Mouse (Mus musculus) hindbrain, embryonic 15.5 days (tissue): ENCODE results near the gene Prrx1. TPM values are rescaled to one million over a fixed set of nuclear protein-coding genes. Genes with fewer than 3 reads are reported as not detected.

Source experiments
- ATAC-seq: fragments of 200-750 bp; cut with Nextera tagmentation; 2 replicates; pipeline ENCODE4 v1.8.0; 2017; ENCODE audit warnings: low read depth, moderate number of reproducible peaks, moderate TSS enrichment; ENCODE audit not compliant: low FRiP score
- H3K27ac ChIP-seq: fragments of 300-500 bp; sonication (generic); replicated peaks from 2 replicates; pipeline ENCODE4 v1.5.1; 2015; ENCODE audit warnings: mild to moderate bottlenecking, inconsistent platforms
- H3K27me3 ChIP-seq: fragments of 300-500 bp; sonication (generic); 2 replicates; pipeline ENCODE4 v1.6.1; 2015; ENCODE audit warnings: control low read depth, inconsistent platforms
- H3K36me3 ChIP-seq: fragments of 300-500 bp; sonication (generic); 2 replicates; pipeline ENCODE4 v1.6.1; 2015; ENCODE audit warnings: control low read depth, inconsistent platforms
- H3K4me1 ChIP-seq: fragments of 300-500 bp; sonication (generic); replicated peaks from 2 replicates; pipeline ENCODE4 v1.6.1; 2015; ENCODE audit warnings: control low read depth, inconsistent platforms
- H3K4me2 ChIP-seq: fragments of 300-500 bp; sonication (generic); 2 replicates; pipeline ENCODE4 v1.6.1; 2015; ENCODE audit warnings: moderate library complexity, mild to moderate bottlenecking, inconsistent platforms
- H3K4me3 ChIP-seq: fragments of 300-500 bp; sonication (generic); 2 replicates; pipeline ENCODE4 v1.5.1; 2015; ENCODE audit warnings: mild to moderate bottlenecking, inconsistent platforms
- H3K9ac ChIP-seq: fragments of 300-500 bp; sonication (generic); 2 replicates; pipeline ENCODE4 v1.6.1; 2015; ENCODE audit warnings: inconsistent platforms
- H3K9me3 ChIP-seq: fragments of 300-500 bp; sonication (generic); 2 replicates; pipeline ENCODE4 v1.6.1; 2016; ENCODE audit warnings: control low read depth, inconsistent platforms
- WGBS: fragments of 180-500 bp; shearing (Covaris S2); methylation state at CpG from one replicate; pipeline ENCODE4 v1.1.7; 2015; 5-methylcytosine and 5-hydroxymethylcytosine counted together
- polyA plus RNA-seq: library from polyadenylated mRNA; unstranded; fragments of >200 nt; fragmentation: Nextera tagmentation; extraction: Ambion mirVana; gene quantifications from 2 replicates; pipeline ENCODE4 v1.2.1, GENCODE M21; 2015

Prrx1 gene
- polyA plus RNA-seq, 1 experiment from 2014 or later: 4.1 TPM

DNA sequence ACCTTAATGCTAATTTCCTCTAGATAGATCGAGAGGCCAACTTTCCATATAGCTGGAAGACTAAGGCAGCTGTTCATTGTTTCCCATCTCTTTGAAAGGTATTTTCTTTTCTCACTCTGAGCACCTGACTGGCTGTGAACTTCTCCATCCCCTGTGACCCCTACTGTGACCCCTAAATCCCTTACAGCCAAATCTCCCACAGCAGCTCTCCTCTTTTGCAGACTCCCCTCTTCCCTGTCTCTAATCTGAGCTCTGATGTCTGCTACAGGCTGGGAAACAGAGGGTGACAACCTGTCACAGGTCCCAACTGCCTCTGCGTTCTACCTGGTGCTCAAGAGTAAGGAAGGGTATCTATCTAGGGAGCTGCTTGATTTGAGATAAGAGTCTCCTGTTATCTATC, 4.0 kb downstream of the Prrx1 start:
- Histone ChIP-seq H3K27ac (no peak overlapping the region), H3K9me3 (no peaks in the 10 kb centered on the region), H3K4me2 (no peak overlapping the region), H3K4me3 (no peak overlapping the region), H3K9ac (no peak overlapping the region), H3K27me3 (peaks cover 59% of the 10 kb centered on the region), H3K36me3 (no peaks in the 10 kb centered on the region), H3K4me1 (peaks cover 36% of the 10 kb centered on the region)
- 15% methylated on average over 2 of the region's 2 CpGs for WGBS
- no peak for ATAC-seq

GRCm38 (mm10) chr1:163308631-163309030, 4.9 kb downstream of the Prrx1 start:
- no peaks in the 10 kb centered on the region for H3K9me3 ChIP-seq
- 2% methylated on average over 24 of the region's 24 CpGs for WGBS
- peak overlapping the region; percentile 26 for H3K4me3 ChIP-seq
- peaks cover 28% of the 10 kb centered on the region for H3K4me1 ChIP-seq
- H3K27me3 ChIP-seq: peaks cover 62% of the 10 kb centered on the region
- H3K4me2 ChIP-seq: peak overlapping the region; percentile 54
- no peaks in the 10 kb centered on the region for H3K36me3 ChIP-seq
- H3K9ac ChIP-seq: no peak overlapping the region
- no peak overlapping the region for H3K27ac ChIP-seq
- ATAC-seq: no peak

DNA sequence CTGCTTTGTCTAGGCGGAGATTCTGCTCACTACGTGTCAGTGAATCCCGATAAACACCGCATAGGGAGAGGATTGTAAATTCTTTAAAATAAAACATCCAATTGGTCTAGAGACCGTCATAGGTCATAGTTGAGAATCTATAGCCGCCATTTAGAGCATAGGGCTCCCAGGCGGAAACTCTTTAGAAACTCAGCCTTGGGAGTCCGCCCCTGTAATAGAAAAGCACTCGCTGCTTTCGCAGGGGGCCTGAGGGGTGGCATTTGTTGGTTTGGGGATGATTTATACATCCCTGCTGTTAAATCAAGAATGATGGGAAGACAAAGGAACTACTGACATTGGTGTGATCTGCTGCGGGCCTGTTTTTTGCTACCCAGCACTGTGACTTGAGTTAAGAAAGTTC, 5.8 kb downstream of the Prrx1 start:
- no peak for ATAC-seq
- peaks cover 64% of the 10 kb centered on the region for H3K27me3 ChIP-seq
- no peaks in the 10 kb centered on the region for H3K36me3 ChIP-seq
- no peaks in the 10 kb centered on the region for H3K9me3 ChIP-seq
- H3K4me3 ChIP-seq: no peak overlapping the region
- H3K9ac ChIP-seq: no peak overlapping the region
- H3K4me1 ChIP-seq: peaks cover 18% of the 10 kb centered on the region
- H3K4me2 ChIP-seq: no peak overlapping the region
- no peak overlapping the region for H3K27ac ChIP-seq
- 9% methylated on average over 11 of the region's 11 CpGs for WGBS

- H3K9me3 ChIP-seq: no peaks in the 10 kb centered on the region
- H3K27me3 ChIP-seq: peaks cover 56% of the 10 kb centered on the region
- 52% methylated on average over 1 of the region's 1 CpGs for WGBS
- H3K36me3 ChIP-seq: no peaks in the 10 kb centered on the region
- peaks cover 6% of the 10 kb centered on the region; the same call in 1 of the 2 replicates for H3K4me1 ChIP-seq
- H3K4me2 ChIP-seq: no peak overlapping the region
- ATAC-seq: no peak
- no peak overlapping the region for H3K4me3 ChIP-seq
- no peak overlapping the region for H3K27ac ChIP-seq
- H3K9ac ChIP-seq: no peak overlapping the region
Observed at GRCm38 (mm10) chr1:163305956-163306355, 7.6 kb downstream of the Prrx1 start.

DNA sequence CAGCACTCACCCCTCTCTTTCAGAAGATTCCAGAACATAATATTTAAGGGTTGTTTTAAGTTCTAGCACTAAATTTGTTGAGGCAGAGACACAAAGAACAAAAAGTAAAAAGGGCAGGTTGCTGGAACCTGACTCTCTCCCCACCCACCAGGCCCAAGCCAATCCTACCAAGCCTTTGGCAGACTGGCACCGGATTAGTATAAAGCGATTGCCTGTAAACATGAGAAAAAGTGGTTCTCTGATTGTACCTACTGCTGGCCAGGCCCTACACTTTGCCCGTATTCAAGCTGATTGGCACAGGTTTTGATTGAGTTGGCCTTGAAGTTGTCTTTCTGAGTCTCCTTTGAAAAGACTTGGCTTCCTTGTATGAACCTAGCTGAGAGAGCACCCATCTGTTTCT, 8.7 kb downstream of the Prrx1 start:
- Histone ChIP-seq H3K9ac (no peak overlapping the region), H3K4me3 (no peak overlapping the region), H3K9me3 (no peaks in the 10 kb centered on the region), H3K4me1 (peaks cover 6% of the 10 kb centered on the region; the same call in 1 of the 2 replicates), H3K27me3 (peaks cover 45% of the 10 kb centered on the region), H3K36me3 (no peaks in the 10 kb centered on the region), H3K4me2 (no peak overlapping the region), H3K27ac (no peak overlapping the region)
- ATAC-seq: no peak
- 93% methylated on average over 3 of the region's 3 CpGs for WGBS

DNA sequence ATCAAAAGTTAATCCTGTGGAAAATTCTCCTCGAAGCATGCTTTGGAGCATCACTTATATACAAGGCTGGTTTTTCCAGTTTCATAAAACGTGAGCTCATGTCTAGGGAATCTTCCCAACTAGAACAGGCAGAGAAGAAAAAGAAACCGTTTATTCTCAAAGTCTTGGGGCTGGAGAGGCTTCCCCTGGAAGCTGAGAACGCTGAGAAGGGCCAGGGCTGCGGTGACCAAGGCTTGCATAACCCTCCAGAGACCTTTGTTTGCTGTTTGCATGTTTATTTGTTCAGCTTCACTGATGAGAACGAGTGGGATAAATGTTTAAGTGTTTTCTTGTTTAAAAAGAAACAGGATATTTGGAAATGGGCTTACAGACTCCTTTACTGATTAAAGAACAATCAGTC, 11.2 kb downstream of the Prrx1 start:
- Histone ChIP-seq H3K27ac (no peak overlapping the region), H3K27me3 (peaks cover 20% of the 10 kb centered on the region), H3K9me3 (no peaks in the 10 kb centered on the region), H3K4me3 (no peak overlapping the region), H3K4me2 (no peak overlapping the region), H3K9ac (no peak overlapping the region), H3K4me1 (no peaks in the 10 kb centered on the region), H3K36me3 (no peaks in the 10 kb centered on the region)
- 57% methylated on average over 6 of the region's 6 CpGs for WGBS
- no peak for ATAC-seq

DNA sequence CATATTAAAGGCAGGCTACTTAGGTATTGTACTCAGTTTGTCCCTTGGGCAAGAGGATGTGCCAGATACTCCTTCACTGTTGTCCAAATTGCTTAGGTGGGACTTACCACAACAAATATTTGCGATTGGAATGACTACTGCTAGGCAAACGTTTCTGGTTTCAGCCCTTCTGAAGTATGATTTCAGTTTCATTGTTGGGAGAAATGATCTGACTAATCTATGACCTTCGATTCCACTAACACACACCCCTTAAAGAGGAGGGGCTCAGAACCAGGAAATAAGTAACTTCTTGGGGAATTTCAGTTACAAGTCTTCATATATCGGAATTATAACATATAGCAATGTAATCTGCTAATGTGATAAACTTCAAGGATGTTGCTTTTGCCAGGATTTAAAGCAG, 20.4 kb downstream of the Prrx1 start:
- H3K27me3 ChIP-seq: no peaks in the 10 kb centered on the region
- no peak overlapping the region for H3K4me3 ChIP-seq
- ATAC-seq: no peak
- H3K4me1 ChIP-seq: no peaks in the 10 kb centered on the region
- no peak overlapping the region for H3K9ac ChIP-seq
- no peak overlapping the region for H3K27ac ChIP-seq
- WGBS: 92% methylated on average over 4 of the region's 4 CpGs
- H3K36me3 ChIP-seq: no peaks in the 10 kb centered on the region
- no peaks in the 10 kb centered on the region for H3K9me3 ChIP-seq
- H3K4me2 ChIP-seq: no peak overlapping the region

DNA sequence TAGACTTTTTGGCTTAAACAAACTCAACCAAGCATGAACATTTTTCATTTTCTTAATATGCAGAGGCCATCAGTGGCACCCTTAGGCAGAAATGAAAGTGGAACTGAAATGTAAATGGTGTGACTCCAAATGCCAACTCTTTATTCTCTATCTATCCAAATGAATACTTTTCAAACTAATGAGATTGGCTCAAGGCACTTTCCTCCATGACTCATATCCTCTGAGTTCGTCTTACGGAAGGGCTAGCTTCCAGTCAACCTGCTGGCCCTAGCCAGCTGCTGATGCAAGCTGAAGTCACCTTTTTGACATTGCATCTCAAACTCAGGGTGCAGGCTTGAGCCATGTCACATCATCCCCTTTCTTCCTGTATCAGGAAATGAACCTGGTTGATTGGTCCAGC, 21.6 kb downstream of the Prrx1 start:
- 74% methylated on average over 2 of the region's 2 CpGs for WGBS
- no peak for ATAC-seq
- Histone ChIP-seq H3K4me2 (no peak overlapping the region), H3K36me3 (no peaks in the 10 kb centered on the region), H3K9me3 (no peaks in the 10 kb centered on the region), H3K27ac (no peak overlapping the region), H3K27me3 (no peaks in the 10 kb centered on the region), H3K9ac (no peak overlapping the region), H3K4me1 (no peaks in the 10 kb centered on the region), H3K4me3 (no peak overlapping the region)

GRCm38 (mm10) chr1:163289131-163289530, 24.4 kb downstream of the Prrx1 start:
- no peak for ATAC-seq
- H3K27me3 ChIP-seq: no peaks in the 10 kb centered on the region
- 91% methylated on average over 7 of the region's 7 CpGs for WGBS
- no peak overlapping the region for H3K27ac ChIP-seq
- H3K36me3 ChIP-seq: no peaks in the 10 kb centered on the region
- no peak overlapping the region for H3K9ac ChIP-seq
- H3K4me1 ChIP-seq: no peaks in the 10 kb centered on the region
- no peak overlapping the region for H3K4me2 ChIP-seq
- no peaks in the 10 kb centered on the region for H3K9me3 ChIP-seq
- no peak overlapping the region for H3K4me3 ChIP-seq

DNA sequence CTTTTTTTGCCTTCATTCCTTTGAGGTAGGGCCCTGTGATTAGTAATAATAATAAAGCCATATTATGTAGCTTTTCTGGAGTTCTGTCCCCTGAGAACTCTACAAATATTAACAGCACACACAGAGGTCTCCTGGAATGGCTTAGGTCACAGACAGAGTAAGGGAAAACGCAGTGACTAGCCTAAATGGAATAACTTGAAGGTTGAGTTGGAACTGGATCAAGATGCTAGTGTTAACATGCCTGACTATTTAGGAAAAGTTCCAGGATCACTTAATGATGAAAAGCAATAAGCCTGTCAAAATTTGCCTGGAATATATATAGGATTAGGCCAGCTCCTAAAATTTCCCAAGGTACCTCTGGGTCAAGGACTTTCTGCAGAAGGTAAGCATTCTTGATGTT, 28.0 kb downstream of the Prrx1 start:
- no peak overlapping the region for H3K4me3 ChIP-seq
- H3K27me3 ChIP-seq: no peaks in the 10 kb centered on the region
- no peak overlapping the region for H3K27ac ChIP-seq
- no peak for ATAC-seq
- no peaks in the 10 kb centered on the region for H3K36me3 ChIP-seq
- H3K4me1 ChIP-seq: peaks cover 9% of the 10 kb centered on the region; the same call in 1 of the 2 replicates
- H3K9me3 ChIP-seq: no peaks in the 10 kb centered on the region
- no peak overlapping the region for H3K9ac ChIP-seq
- WGBS: 70% methylated on average over 1 of the region's 1 CpGs
- no peak overlapping the region for H3K4me2 ChIP-seq

DNA sequence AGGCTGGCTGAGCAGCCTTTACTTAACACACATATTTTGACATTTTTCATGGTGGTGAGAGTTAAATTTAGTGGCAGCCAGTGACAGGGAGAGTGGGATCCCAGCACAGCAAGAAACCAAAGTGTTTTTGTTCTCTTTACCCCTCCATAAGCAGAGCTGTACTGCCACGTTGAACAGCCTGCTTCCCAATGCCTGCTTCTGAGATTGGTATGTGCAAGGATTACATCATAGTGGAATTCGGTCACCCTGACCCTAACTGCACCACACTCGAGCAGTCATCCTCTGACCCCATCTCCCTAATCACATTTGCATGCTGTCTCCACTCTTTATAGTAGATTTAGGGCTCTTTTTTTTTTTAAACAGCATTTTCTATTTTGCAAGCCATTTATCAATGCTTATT, 28.4 kb downstream of the Prrx1 start:
- 40% methylated on average over 3 of the region's 3 CpGs for WGBS
- Histone ChIP-seq H3K4me1 (peaks cover 11% of the 10 kb centered on the region; the same call in 1 of the 2 replicates), H3K9me3 (no peaks in the 10 kb centered on the region), H3K4me2 (no peak overlapping the region), H3K27ac (no peak overlapping the region), H3K27me3 (no peaks in the 10 kb centered on the region), H3K4me3 (no peak overlapping the region), H3K9ac (no peak overlapping the region), H3K36me3 (no peaks in the 10 kb centered on the region)
- no peak for ATAC-seq

- H3K27me3 ChIP-seq: no peaks in the 10 kb centered on the region
- no peak for ATAC-seq
- H3K4me2 ChIP-seq: no peak overlapping the region
- 90% methylated on average over 9 of the region's 9 CpGs for WGBS
- no peak overlapping the region for H3K27ac ChIP-seq
- no peak overlapping the region for H3K9ac ChIP-seq
- no peak overlapping the region for H3K4me3 ChIP-seq
- H3K9me3 ChIP-seq: no peaks in the 10 kb centered on the region
- H3K4me1 ChIP-seq: peaks cover 17% of the 10 kb centered on the region; the same call in 1 of the 2 replicates
- H3K36me3 ChIP-seq: no peaks in the 10 kb centered on the region
Observed at GRCm38 (mm10) chr1:163283980-163284635, 29.4 kb downstream of the Prrx1 start.
